Mouse (Mus musculus): ENCODE results near the gene Apbb1.

- TF ChIP-seq CTCF (IDR thresholded peaks at IDR 0.05; ENCODE audit: insufficient read depth, low read length): no peak
- no peak for TF ChIP-seq POLR2A (IDR thresholded peaks at IDR 0.05; ENCODE audit: borderline replicate concordance, extremely low read depth, low read depth, low read length)
Observed at GRCm38 (mm10) chr7:105568988-105569471, 12.4 kb downstream of the Apbb1 start.

All from lung, adult 2 months (tissue).